Mouse (Mus musculus): Measurements from ENCODE around the gene Ripor3.

Gene Ripor3

DNA sequence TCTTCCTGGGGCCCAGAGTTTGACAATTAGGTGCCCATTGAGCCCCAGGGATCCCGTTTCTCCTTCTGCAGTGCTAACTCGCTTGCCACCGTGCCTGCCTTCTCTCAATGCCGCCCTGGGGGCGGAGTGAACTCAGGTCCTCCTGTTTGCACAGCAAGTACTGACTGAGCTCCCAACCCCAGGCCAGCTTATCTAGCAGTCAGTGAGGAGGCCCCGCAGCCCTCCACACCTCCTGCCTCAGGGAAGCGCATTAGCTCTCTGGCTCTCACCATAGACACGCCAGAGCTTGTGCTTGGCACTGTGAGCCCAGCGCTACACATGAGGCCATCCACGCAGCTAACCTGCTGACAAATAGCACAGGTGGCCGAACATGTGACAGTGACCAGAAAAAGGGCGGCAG is 22.8 kb downstream of the Ripor3 start:
- DNase-seq (ENCODE audit: low read depth, low spot score), result no peak

DNA sequence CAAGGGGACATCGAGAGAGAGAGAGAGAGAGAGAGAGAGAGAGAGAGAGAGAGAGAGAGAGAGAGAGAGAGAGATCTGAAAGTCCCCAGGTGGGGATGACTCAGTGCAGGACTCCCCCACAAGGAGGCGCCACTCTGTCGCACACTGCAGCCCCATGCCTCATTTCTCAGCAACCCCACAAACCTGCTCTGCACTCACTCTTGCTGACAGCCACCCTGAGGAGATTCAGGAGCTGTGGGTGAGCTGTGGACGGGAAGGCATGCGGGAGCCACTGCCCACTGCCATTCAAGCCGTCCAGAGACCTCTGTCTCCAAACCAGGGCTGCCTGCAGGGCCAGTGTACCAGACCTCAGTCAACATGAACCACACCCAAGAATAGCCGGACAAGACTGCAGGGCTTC is 23.7 kb downstream of the Ripor3 start:
- DNase-seq (ENCODE audit: low read depth, low spot score), result peak; percentile 53

DNA sequence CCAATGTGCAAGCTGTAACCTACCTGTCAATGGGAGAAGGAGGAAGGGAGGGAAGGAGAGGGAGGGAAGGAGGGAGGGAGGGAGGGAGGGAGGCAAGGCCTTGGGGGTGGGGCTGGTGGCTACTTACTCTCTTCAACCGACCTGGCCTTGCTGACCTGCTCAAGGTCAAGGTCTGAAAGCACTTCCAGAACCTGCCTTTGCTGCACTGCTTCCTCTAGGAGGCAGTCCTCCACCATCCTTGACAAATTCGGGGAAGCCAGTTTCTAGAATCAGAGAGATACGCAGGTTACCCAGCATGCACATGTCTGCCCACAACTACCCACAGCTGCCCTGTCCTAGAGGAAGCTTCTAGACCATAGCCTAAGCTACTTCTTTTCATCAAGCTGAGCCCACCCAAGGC is 25.5 kb downstream of the Ripor3 start:
- peak; percentile 35 for DNase-seq (ENCODE audit: low read depth, low spot score)

DNA sequence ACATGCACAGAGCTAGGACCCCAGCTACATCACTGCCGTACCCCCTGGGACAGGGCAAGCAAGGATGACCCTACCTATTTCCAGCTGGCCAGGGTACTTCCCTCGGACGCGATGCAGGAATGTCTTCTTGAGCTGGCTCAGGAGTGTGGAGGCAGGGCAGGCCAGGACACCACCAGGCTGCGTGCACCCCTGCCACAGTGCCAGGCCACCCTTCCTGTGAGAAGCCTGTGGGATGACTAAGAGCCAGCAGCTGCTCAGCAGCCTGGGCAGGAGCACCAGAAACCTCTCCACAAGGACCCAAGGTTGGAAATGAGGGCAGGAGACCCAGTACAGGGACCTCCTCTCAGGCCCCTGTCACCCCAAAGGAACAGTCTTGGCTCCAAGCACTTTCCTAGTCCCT is 26.0 kb downstream of the Ripor3 start:
- no peak for DNase-seq (ENCODE audit: low read depth, low spot score)

DNA sequence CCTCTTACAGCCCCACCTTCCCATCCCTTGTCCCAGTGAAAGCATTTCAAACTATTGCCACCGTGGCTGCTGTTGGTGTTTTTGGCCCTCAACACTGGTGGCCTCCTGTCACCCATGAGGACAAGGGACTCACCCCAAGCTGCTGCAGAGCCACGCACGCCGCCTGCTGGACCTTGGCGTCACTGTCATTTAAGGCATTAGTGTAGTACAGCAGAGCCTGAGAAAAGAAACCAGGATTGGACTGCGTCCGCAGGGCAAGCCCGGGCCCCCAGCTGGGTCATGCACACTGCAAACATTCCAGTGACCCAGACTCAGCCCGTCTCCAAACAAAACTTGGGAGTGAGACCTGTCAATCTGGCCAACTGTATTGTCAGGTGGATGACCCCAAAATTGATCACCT is 27.8 kb downstream of the Ripor3 start:
- no peak for DNase-seq (ENCODE audit: low read depth, low spot score)

DNA sequence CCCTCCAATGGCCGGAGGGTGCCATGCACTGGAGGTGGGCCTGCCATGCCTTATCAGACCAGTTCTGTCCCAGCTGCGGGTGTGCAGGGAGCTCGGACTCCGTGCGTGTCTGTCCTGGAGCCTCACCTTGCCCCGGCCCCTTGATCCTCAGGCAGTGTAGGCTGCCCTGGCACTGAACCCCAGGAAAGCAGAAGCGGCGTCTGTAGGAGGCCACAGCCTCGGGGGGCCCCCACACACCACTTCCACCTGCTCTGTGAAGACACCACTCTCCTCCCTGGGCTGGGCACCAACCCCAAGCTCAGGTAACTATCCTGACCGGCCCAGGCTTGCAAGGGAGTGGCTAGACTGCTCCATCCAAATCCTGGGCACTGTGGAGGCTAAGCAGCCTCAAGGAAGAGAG is 30.0 kb downstream of the Ripor3 start:
- DNase-seq (ENCODE audit: low read depth, low spot score), result no peak

DNA sequence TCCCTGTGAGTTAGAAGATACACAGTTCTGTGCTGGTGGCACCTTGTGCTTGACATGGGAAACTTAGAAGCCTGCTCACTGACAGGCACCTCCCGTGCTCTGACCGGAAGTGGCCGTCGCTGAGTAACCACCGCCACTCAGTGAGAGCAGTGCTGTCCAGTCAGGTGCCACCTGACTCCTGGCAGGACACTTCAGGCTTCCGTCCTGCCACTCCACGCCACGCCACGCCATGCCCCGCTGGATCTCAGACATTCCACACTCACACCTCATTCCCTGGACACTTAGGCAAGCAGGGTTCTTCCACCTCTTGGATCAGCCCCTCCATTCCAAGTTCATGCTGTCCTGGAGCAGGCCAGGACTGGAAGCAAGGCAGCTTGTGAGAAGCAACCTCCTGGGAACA is 32.1 kb downstream of the Ripor3 start:
- no peak for DNase-seq (ENCODE audit: low read depth, low spot score)

DNA sequence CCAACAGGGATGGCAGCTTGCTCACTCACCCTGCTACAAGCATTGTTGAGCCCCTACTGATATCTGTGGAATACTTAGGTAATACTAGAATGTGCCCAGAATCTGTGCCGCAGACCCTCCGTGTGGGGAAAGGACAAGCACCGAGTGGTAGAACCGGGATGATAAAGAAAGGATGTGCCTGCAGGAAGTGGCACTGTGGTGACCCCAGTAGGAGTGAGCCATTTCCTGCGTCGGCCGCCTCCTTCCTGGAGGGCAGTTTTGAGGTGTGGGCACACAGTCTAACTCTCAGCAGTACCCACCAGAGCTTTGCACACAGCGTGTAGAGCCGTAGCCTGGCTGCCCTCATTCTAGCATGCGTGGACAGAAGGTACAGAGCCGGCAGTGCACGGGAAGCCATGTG is 34.7 kb downstream of the Ripor3 start:
- DNase-seq (ENCODE audit: low read depth, low spot score), result no peak

DNA sequence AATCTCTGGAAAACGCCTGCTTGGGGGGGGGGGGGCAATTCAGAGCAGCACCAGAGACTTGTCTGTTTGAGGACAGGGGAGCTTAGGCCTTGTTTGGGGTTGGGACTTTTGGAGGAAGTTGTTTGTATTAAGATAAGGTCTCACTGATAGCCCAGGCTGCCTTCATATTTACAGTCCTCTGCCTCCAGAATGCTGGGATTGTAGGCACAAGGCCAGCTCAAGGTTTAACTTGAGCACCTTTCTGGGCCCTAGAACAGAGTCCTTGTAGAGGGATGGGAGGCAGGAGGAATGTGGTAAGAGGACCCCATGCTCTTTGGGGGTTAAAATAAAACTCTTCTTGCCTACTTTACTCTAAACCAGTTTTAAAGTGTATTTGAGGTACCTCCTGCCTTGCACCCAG is 37.6 kb downstream of the Ripor3 start:
- no peak for DNase-seq (ENCODE audit: low read depth, low spot score)

DNA sequence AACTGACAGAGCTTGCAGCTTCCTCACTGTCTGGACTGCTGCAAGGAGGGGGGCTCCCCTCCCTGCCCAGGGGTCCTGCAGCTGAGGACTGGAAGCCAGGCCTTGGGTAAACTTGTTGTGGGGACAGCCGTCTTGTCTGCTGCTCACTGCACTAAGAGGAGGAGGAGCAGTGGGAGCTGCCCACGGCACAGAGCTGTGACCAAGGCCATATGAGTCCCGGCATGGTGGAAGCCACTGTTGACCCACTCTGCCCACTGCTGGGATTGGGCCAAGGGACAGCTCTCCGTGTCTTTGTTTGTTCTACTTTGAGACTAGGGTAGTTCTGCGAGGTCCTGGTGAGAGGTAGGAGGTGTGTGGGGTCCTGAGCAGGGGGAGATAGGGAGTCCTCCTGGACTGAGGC is 38.3 kb downstream of the Ripor3 start:
- DNase-seq (ENCODE audit: low read depth, low spot score), result no peak

DNA sequence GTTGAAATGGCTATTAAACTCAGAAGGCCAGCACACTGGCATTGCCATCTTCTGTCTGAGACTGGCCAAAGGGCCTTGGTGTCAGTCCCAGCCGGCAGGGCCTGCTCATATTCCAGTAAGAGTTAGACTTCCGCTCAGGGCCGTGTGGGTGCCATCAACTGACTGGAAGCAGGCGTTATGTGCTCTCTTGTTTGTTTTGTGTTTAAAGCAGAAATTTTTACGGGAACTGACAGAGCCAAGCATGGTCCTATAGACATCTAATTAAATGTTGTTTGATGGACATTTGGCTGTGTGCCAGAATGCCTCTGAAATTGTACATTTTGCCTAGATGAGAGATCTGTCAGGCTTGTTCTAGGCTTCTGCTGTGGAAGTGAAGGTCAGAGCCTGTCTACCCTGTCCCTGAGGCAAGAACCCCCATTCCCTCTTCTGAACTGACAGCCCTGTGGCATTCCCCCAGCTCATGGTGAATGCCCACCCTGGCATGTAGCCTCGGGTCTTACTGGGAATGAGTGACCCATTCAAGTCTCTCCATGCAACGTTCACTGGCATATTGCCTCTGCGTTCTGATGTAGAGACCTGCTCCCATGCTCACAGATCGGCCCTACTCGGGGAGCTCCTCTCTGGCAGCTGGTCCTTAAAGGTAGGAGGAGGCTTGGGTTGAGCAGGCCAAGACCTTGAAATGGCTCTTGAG is 40.4 kb downstream of the Ripor3 start:
- no peak for DNase-seq (ENCODE audit: low read depth, low spot score)

DNA sequence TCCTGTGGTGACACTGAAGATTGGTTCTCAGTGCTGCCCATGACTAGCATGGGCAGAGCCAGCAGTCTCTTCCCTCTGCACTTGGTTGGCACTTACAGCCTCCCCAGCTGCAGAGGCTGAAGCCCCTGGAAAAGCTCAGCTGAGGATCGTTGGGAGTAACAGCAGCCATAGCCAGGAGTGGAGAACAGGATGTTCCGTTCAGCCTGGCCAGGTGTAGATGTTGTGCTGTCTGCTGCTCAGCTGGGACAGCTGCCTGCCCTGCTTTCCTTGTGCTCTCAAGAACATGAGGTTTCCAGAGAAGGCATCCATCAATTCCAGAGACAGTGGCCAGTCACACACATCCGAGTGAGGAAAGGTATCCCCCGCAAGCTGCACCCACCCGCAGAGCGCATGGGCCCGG is 41.9 kb downstream of the Ripor3 start:
- no peak for DNase-seq (ENCODE audit: low read depth, low spot score)

DNA sequence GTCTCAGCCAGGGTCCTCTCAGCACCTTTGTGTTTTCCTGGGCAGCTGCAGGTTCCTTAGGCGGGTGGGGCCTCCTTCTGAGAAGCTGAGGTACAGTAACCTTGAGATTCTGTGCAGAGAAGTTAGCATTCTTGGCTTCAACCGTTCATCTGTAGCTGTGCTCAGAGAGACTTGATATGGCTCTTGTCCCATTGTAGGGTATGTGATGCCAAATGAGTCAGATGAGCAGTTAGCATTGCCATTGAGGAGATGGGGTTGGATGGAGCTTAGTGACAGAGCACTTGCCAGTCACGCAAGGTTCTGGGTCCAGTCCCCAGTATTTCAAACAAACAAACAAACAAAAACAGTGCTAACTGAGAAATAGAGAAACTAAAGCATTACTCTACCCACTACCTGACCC is 44.5 kb downstream of the Ripor3 start:
- DNase-seq (ENCODE audit: low read depth, low spot score), result no peak

DNA sequence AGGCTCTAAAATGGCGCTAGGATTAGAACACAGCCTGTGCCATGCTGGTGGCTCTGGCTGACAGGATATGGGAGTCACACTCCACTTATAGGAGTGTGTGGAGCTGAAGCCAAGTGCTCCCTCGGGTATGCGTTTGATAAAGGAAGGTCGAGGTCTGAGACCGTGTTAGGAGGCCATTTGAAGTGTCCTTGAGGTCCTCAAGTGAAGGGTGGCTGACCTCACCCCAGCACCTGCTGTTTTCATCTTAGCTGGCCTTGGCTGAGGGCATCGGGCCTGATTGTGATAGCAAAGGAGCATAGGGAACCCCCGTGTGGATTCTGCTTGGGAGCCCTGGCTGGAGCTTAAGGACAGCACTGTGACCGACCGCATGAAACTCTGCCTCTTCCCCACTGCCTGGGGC is 46.1 kb downstream of the Ripor3 start:
- DNase-seq (ENCODE audit: low read depth, low spot score), result no peak

DNA sequence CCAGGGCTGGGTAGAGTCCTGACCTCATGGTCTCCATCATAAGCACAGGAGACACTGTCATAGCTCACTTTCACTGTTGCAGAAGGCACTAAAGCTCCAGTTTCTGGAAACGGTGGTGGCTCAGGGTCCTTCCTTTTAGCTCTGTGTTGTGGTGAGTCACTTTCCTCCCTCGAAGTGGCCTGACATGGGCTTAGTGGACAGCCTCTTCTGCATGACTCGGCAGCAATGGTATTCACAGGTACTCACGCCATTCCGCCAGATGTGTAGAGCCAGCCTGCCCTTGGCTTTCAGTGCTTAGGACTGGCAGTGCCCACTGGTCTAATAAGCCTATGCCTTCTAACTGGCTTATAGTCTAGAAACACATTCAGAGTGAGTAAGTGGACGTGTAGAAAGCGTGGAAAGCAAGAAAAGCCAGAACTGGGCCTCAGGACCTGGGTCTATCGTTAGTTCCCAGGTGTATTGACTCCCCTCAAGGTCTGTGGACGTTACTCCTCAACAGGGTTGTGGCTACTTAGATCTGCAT is 46.6 kb downstream of the Ripor3 start:
- no peak for DNase-seq (ENCODE audit: low read depth, low spot score)

DNA sequence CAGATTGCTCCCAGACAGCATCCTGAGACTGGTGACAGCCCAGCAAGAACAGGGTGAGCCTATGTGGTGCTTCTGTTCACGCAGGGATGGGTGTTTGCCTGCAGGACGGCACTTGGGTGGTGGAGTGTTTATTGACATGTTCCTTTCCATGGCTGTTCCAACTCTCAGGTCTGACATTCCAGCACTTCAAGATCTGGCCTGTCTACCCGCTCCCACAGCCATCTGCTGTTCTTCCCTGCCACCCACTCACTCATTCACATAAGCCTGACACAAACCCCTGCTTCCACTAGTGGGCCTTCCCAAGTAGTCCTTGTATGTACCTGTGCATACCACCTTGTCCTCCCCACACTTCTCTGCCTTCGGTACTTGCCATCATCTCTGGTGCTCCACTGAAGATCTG is 47.2 kb downstream of the Ripor3 start:
- DNase-seq (ENCODE audit: low read depth, low spot score), result no peak

DNA sequence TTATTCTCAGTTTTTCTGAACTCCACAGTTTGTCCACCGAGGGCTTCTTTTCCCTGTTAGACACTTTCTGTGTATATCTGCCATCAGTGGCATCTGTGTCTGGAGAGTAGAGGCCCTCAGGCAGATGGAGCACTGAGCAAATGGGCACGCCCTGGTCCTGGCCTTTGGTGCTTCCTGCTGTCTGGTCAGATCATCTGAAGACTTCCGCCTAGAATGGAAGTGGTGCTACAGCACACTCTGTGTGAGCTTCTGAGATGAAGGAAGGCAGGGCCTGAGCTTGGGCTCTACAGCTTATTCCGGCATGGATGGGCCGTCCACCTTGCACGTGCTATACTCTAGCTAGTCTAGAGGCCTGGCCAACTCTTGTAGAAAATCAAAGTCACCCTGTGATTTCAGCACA is 48.1 kb downstream of the Ripor3 start:
- no peak for DNase-seq (ENCODE audit: low read depth, low spot score)

DNA sequence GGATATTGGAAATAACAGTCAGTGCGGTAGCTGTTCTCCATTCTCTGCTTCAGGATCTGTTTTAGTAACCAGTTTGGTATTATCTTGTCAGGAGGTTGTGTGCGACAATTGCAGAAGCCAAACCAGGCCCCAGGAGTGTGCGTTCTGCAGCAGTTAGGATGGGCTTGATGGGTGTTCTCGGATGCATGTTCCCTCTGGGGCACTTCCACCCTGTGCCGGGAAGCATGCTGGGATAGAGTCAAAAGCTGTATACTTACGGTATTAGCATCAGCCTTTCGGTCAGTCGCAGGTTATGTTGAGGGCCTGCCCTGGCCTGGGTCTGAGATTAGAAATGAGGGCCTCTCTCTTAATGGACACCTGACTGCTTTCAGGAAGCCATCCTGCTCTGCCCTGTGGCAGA is 49.8 kb downstream of the Ripor3 start:
- no peak for DNase-seq (ENCODE audit: low read depth, low spot score)

DNA sequence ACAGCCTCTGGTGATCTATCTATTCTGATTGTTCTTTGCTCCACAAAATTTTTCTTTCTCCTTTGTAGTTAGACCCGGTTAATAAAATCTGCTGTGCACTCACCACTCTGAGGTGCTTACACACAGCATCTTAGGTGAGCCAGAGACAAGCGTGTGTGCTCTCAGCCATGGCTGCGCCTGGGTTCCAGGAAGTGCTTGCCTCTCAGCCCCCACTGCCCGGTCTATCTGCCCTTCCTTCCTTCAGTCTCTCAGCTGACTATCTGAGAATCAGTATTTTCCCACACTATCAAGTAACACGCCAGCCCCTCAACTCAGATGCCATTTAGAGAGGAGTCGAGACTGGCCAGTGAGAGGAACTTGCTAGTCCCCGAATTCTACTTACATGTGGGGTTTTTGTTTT is 50.4 kb downstream of the Ripor3 start:
- no peak for DNase-seq (ENCODE audit: low read depth, low spot score)

DNA sequence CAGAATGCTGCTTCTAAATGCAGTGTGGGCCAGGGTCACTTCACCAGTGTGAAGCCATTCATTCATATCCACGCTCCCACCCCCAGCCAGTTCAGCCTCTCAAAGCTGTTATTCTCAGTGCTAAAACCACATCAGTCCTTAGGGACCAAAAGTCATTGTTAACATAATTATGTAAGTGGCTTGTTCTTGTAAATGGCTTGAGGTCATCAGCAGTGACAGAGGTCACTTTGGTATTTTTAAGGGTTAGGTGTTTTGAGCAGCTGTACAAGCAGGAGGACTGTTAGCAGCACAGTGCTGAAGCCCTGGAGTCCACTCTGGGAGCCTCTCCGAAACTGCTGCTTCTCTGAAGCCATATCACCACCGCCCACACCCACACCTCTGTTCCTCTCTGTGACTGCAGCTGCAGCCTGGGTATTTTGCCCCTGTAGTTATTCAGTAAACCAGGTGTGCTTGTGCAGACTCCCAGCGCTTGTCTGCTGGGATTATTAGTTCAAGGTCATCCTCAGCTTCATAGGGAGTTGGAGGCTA is 51.0 kb downstream of the Ripor3 start:
- DNase-seq (ENCODE audit: low read depth, low spot score), result no peak

DNA sequence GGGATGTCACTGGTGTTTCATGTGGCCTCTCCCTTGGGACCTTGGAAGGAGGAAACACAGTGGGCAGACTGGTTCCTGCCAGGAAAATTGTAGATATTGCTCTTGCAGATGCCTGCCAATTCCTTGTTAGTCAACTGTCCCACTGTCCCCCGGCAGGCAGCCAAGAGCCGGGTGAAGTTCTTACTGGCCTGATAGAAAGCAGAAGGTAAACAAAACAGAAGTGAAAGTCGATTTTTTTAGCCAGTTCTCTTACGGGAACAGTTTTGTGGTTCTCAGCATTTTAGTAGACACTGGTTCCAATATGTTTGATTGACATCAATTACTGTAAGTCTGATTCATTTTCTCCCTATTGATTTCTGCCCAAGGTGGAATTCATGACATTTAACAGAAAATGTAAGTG is 51.6 kb downstream of the Ripor3 start:
- no peak for DNase-seq (ENCODE audit: low read depth, low spot score)

DNA sequence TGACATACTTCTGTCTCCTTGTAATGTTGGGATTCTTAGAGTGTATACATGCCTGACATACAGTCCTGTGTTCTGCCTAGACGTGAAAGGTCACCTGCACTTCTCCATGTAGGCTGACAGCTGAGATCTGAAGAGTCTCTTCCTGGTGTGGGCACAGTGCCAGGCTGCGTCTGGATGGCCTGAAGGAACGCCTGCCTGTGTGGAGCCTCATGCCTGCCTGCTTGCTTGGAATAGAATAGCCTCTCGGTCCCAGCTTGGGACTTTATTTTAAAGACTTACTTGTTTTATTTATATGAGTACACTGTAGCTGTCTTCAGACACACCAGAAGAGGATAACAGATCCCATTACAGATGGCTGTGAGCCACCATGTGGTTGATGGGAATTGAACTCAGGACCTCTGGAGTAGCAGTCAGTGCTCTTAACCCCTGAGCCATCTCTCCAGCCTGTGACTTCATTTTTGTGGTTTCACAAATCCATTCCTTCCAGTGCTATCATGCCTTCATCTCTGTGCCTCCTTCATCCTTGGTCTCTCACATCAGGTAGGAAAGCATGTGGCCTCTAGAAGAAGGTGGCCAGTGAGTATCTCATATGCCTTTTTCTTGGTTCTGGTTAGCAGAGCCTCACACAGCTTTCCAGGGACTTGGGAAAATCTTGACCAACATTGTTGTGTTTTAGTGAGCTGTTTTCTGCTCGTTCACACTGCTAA is 52.2 kb downstream of the Ripor3 start:
- no peak for DNase-seq (ENCODE audit: low read depth, low spot score)

DNA sequence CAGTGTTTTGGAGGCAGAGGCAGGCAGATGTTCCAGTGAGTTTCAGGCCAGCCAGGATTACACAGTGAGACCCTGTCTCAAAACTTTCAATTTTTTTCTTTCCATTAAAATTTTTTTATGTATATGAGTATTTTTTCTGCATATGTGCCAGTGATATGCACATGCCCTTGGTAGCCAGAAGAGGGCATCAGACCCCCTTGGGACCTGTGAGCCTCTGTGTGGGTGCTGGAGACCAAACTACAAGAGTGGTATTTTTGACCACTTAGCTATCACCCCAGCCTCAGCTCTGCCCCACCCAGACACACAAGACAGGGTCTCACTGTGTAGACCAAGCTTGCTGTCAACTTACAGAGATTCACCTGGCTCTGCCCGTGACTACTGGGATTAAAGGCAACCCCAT is 52.9 kb downstream of the Ripor3 start:
- DNase-seq (ENCODE audit: low read depth, low spot score), result no peak
